Mouse (Mus musculus) stomach, postnatal 0 days (tissue): ENCODE measurements around the gene Lrg1.

Source experiments
- CTCF ChIP-seq: IDR thresholded peaks from 2 replicates; pipeline ENCODE4 v1.5.1; 2016; ENCODE audit warnings: antibody characterized with exemption, low read depth, mild to moderate bottlenecking, moderate library complexity
- EP300 ChIP-seq: optimal IDR thresholded peaks from 2 replicates; pipeline ENCODE3; 2016; ENCODE audit warnings: antibody characterized with exemption

DNA sequence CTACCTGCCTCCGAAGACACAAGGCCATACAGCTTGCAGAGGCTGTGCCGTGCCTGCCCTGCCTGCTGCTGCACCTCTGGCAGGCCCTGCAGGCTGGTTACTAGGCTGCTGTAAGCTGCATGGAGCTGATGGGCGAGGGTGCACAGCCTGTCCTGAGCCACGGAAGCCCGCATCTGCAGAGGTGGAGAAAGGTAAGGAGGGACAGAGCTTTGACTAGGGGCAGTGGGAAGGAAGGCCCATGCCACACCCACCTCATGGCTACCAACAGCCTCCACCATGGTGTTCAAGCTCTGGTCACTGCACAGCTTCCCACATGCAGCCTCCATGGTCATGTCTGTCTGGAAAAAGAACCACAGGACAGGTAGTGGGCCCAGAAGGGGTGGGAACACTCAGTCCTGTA is 19.6 kb downstream of the Lrg1 start:
- TF ChIP-seq CTCF (no peak), EP300 (no peak)
